Mouse (Mus musculus) lung, postnatal 0 days (tissue): ENCODE data around the gene Ercc8. TPM values are rescaled to one million over a fixed set of nuclear protein-coding genes. Genes with fewer than 3 reads are reported as not detected.
A peak's percentile ranks its signal among the peaks of the same experiment; 100 is the strongest.

Source experiments
- ATAC-seq: fragments of 200-750 bp; cut with Nextera tagmentation; 2 replicates; pipeline ENCODE4 v1.8.0; 2017; ENCODE audit warnings: moderate library complexity
- DNase-seq: peaks from one replicate; pipeline ENCODE4 v3.0.0-alpha.2; 2016; ENCODE audit warnings: low spot score
- H3K27ac ChIP-seq: fragments of 300-500 bp; sonication (generic); 2 replicates; pipeline ENCODE4 v1.5.1; 2014; ENCODE audit warnings: antibody characterized with exemption, mild to moderate bottlenecking, low read length, mixed read lengths
- H3K27me3 ChIP-seq: fragments of 300-500 bp; sonication (generic); replicated peaks from 2 replicates; pipeline ENCODE4 v1.6.1; 2014; ENCODE audit warnings: low read length, mixed read lengths; ENCODE audit not compliant: insufficient read depth
- H3K36me3 ChIP-seq: fragments of 300-500 bp; sonication (generic); 2 replicates; pipeline ENCODE4 v1.6.1; 2014; ENCODE audit warnings: low read length, mixed read lengths; ENCODE audit not compliant: insufficient read depth
- H3K4me1 ChIP-seq: fragments of 300-500 bp; sonication (generic); 2 replicates; pipeline ENCODE4 v1.6.1; 2014; ENCODE audit warnings: antibody characterized with exemption, low read depth, low read length, mixed read lengths; ENCODE audit not compliant: insufficient read depth
- H3K4me2 ChIP-seq: fragments of 300-500 bp; sonication (generic); replicated peaks from 2 replicates; pipeline ENCODE4 v1.6.1; 2014; ENCODE audit warnings: low read depth, mild to moderate bottlenecking, low read length, moderate library complexity, mixed read lengths
- H3K4me3 ChIP-seq: fragments of 300-500 bp; sonication (generic); 2 replicates; pipeline ENCODE4 v1.5.1; 2014; ENCODE audit warnings: low read depth, low read length
- H3K9ac ChIP-seq: fragments of 300-500 bp; sonication (generic); replicated peaks from 2 replicates; pipeline ENCODE4 v1.6.1; 2014; ENCODE audit warnings: low read depth, mild to moderate bottlenecking
- H3K9me3 ChIP-seq: fragments of 300-500 bp; sonication (generic); 2 replicates; pipeline ENCODE4 v1.6.1; 2016; ENCODE audit warnings: low read length, mixed read lengths
- CTCF ChIP-seq: IDR thresholded peaks from 2 replicates; pipeline ENCODE4 v1.5.1; 2016; ENCODE audit warnings: antibody characterized with exemption, mild to moderate bottlenecking
- EP300 ChIP-seq: IDR thresholded peaks from 2 replicates; pipeline ENCODE4 v1.6.1; 2016; ENCODE audit warnings: antibody characterized with exemption, mild to moderate bottlenecking, control low read depth
- WGBS: fragments of 180-500 bp; shearing (Covaris S2); extraction: QIAGEN DNeasy Blood & Tissue Kit; methylation state at CpG from one replicate; pipeline ENCODE4 v1.1.7; 2014; 5-methylcytosine and 5-hydroxymethylcytosine counted together
- polyA plus RNA-seq: library from polyadenylated mRNA; unstranded; fragments of >200 nt; fragmentation: Nextera tagmentation; extraction: Ambion mirVana; gene quantifications from 2 replicates; pipeline ENCODE4 v1.2.1, GENCODE M21; 2015

Ercc8 gene
- polyA plus RNA-seq, 1 experiment from 2014 or later = 9.0 TPM

GRCm38 (mm10) chr13:108208090-108208489, 49.6 kb downstream of the Ercc8 start:
- H3K36me3 ChIP-seq = no peaks in the 10 kb centered on the region
- no peak overlapping the region for H3K4me3 ChIP-seq
- no peak overlapping the region for H3K9ac ChIP-seq
- WGBS = 61% methylated on average over 5 of the region's 5 CpGs
- no peak overlapping the region for H3K27ac ChIP-seq
- H3K27me3 ChIP-seq = no peaks in the 10 kb centered on the region
- H3K4me1 ChIP-seq = no peaks in the 10 kb centered on the region
- ATAC-seq = no peak
- H3K9me3 ChIP-seq = no peaks in the 10 kb centered on the region
- TF ChIP-seq CTCF (no peak), EP300 (no peak)
- no peak overlapping the region for H3K4me2 ChIP-seq
- DNase-seq = no peak

GRCm38 (mm10) chr13:108210960-108211359, 52.4 kb downstream of the Ercc8 start:
- Histone ChIP-seq H3K4me2 (no peak overlapping the region), H3K4me1 (peaks cover 7% of the 10 kb centered on the region; the same call in 1 of the 2 replicates), H3K9me3 (no peaks in the 10 kb centered on the region), H3K4me3 (no peak overlapping the region), H3K9ac (no peak overlapping the region), H3K27ac (no peak overlapping the region), H3K36me3 (no peaks in the 10 kb centered on the region), H3K27me3 (no peaks in the 10 kb centered on the region)
- TF ChIP-seq CTCF (no peak), EP300 (no peak)
- no peak for DNase-seq
- ATAC-seq = no peak
- 89% methylated on average over 8 of the region's 8 CpGs for WGBS

- Histone ChIP-seq H3K9ac (no peak overlapping the region), H3K36me3 (no peaks in the 10 kb centered on the region), H3K9me3 (no peaks in the 10 kb centered on the region), H3K4me1 (peaks cover 7% of the 10 kb centered on the region; the same call in 1 of the 2 replicates), H3K27me3 (no peaks in the 10 kb centered on the region), H3K4me2 (no peak overlapping the region), H3K4me3 (no peak overlapping the region), H3K27ac (no peak overlapping the region)
- WGBS = 45% methylated on average over 5 of the region's 5 CpGs
- DNase-seq = no peak
- ATAC-seq = no peak
- TF ChIP-seq EP300 = no peak
- TF ChIP-seq CTCF = no peak
Measured at GRCm38 (mm10) chr13:108212397-108213018, 54.0 kb downstream of the Ercc8 start.

- under 1% methylated on average over 28 of the region's 40 CpGs for WGBS
- DNase-seq = peak; percentile 88
- peak within 1 kb of the TSS; percentile 100 for H3K4me2 ChIP-seq
- H3K27me3 ChIP-seq = no peaks in the 10 kb centered on the region
- no peaks in the 10 kb centered on the region for H3K36me3 ChIP-seq
- peak; percentile 99 for ATAC-seq
- TF ChIP-seq EP300 = no peak
- peak; percentile 52 for TF ChIP-seq CTCF
- peak within 1 kb of the TSS; percentile 48 for H3K9ac ChIP-seq
- H3K27ac ChIP-seq = 0 out of 2 replicates have a peak within 1 kb of the TSS, but pooled peaks have one; percentile 38
- H3K9me3 ChIP-seq = no peaks in the 10 kb centered on the region
- peaks cover 7% of the 10 kb centered on the region; the same call in 1 of the 2 replicates for H3K4me1 ChIP-seq
- H3K4me3 ChIP-seq = peak within 1 kb of the TSS; percentile 77
Measured at GRCm38 (mm10) chr13:108214081-108214484, 55.6 kb downstream of the Ercc8 start, which contains the start of gene Elovl7. TSS of gene Elovl7 (plus strand) at chr13:108214404.

- 1% methylated on average over 34 of the region's 50 CpGs for WGBS
- Histone ChIP-seq H3K4me1 (peaks cover 7% of the 10 kb centered on the region; the same call in 1 of the 2 replicates), H3K9me3 (no peaks in the 10 kb centered on the region), H3K27me3 (no peaks in the 10 kb centered on the region), H3K4me2 (peak overlapping the region; percentile 100), H3K36me3 (no peaks in the 10 kb centered on the region), H3K27ac (0 out of 2 replicates have a peak overlapping the region, but pooled peaks have one; percentile 38), H3K4me3 (peak overlapping the region; percentile 77), H3K9ac (peak overlapping the region; percentile 48)
- peak; percentile 77 for ATAC-seq
- peak; percentile 36 for DNase-seq
- TF ChIP-seq CTCF = no peak
- no peak for TF ChIP-seq EP300
Measured at GRCm38 (mm10) chr13:108214485-108215107, 56.1 kb downstream of the Ercc8 start.

- H3K27me3 ChIP-seq = no peaks in the 10 kb centered on the region
- TF ChIP-seq EP300 (no peak), CTCF (no peak)
- H3K27ac ChIP-seq = no peak overlapping the region
- no peak overlapping the region; the same call in 1 of the 2 replicates for H3K9ac ChIP-seq
- no peaks in the 10 kb centered on the region for H3K36me3 ChIP-seq
- WGBS = under 1% methylated on average over 12 of the region's 12 CpGs
- DNase-seq (peak; percentile 13), ATAC-seq (no peak)
- H3K4me2 ChIP-seq = peak overlapping the region; percentile 100
- H3K4me3 ChIP-seq = peak overlapping the region; percentile 77
- H3K4me1 ChIP-seq = peaks cover 7% of the 10 kb centered on the region; the same call in 1 of the 2 replicates
- no peaks in the 10 kb centered on the region for H3K9me3 ChIP-seq
Measured at GRCm38 (mm10) chr13:108215231-108215780, 56.8 kb downstream of the Ercc8 start.
